Mouse (Mus musculus) cerebellum, adult (tissue): ENCODE data around the gene H2afv.

ENCODE experiments used
- ATAC-seq: cut with Nextera tagmentation; 2 replicates; pipeline ENCODE4 v1.9.2; 2017; ENCODE audit warnings: mild to moderate bottlenecking, moderate library complexity, mixed read lengths; ENCODE audit not compliant: insufficient number of reproducible peaks, low FRiP score, low TSS enrichment

H2afv gene

GRCm38 (mm10) chr11:6391516-6392276 lies 52.5 kb downstream of the H2afv start:
- no peak for ATAC-seq

- no peak for ATAC-seq
Measured at GRCm38 (mm10) chr11:6390376-6391053, 53.7 kb downstream of the H2afv start.

GRCm38 (mm10) chr11:6389483-6389921 lies 54.7 kb downstream of the H2afv start:
- ATAC-seq: peak; percentile 21; the same call in 1 of the 2 replicates

- peak; percentile 96 for ATAC-seq
Measured at GRCm38 (mm10) chr11:6388726-6389413, 55.4 kb downstream of the H2afv start, which contains the start of gene Zmiz2. TSS of gene Zmiz2 (plus strand) at chr11:6389074.

GRCm38 (mm10) chr11:6388126-6388725 lies 56.0 kb downstream of the H2afv start:
- ATAC-seq: no peak

GRCm38 (mm10) chr11:6380916-6381315 lies 63.3 kb downstream of the H2afv start:
- ATAC-seq: no peak
